Mouse (Mus musculus): ENCODE measurements around the gene Frat2. TPM values are rescaled to one million over a fixed set of nuclear protein-coding genes. Genes with fewer than 3 reads are reported as not detected.
"Not testable (repeated sequence)": the region's sequence is repeated elsewhere in the genome, so short reads cannot be mapped to it uniquely, and the experiment has no call there.

Gene Frat2
- polyA plus RNA-seq, 1 experiment from 2014 or later, result 10.7 TPM

DNA sequence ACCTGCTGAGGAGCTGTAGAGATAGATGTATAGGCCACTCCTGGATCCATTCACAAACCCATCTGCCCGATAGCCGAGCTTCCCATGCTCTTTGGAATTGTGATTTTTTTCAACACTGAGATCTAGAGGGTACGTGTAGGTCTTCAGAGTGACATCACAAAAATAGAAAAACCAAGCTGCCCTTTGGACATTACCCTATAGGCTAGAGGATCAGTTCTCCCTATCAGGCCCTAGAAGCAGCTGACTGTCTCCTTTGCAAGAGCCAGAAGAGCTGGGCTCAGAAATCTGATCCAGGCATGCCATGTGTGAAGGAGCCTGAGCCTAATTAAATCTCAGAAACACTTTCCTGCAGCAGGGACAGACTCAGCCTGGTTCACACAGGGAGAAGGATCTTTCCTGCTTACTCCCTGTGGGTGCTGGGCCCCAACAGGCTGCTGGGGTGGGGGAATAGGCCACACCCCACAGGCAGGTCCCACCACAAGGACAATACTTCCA is 9.9 kb upstream of the Frat2 start:
- Histone ChIP-seq H3K27me3 (replicated peaks) (no peaks in the 10 kb centered on the region), H3K36me3 (0 out of 2 replicates have a peak, but pooled peaks cover 6% of the 10 kb centered on the region), H3K27ac (peak overlapping the region; percentile 84), H3K4me2 (replicated peaks) (peak overlapping the region; percentile 37), H3K9me3 (no peaks in the 10 kb centered on the region), H3K9ac (no peak overlapping the region), H3K4me3 (replicated peaks) (no peak overlapping the region), H3K4me1 (replicated peaks) (peaks cover 6% of the 10 kb centered on the region; the same call in 1 of the 2 replicates)
- WGBS, result 58% methylated on average over 3 of the region's 3 CpGs
- peak; percentile 67 for ATAC-seq

DNA sequence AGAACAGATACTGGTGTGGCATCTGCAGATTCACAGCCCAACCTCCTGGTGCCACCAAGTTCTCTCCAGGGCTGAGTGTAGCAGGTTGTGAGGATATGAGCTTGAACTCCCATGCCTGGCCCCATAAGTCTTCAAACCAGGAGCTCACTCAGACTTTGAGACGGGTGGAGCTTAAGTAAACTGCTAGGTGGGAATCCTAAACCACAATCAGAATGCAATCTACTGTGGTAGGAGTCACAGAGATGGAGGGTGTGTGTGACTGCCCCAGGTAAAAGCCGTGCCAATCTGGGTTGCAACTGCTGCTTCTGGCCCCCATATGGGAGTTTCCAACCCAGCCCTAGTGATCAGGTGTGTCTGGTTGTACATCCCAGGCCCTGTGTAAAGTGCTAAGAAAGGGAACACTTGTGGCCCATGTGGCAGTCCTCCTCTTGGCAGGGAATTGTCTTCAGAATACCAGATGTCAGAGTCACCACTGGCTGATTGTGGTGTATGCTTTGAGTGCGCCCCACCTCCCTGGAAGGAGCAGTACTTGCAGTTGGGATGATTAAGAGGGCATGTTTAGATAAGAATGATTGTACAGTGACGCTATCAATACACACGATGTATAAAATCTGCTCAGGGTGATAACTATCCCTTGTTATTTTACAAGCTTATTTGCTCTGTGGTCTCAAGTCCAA is 9.3 kb upstream of the Frat2 start:
- WGBS, result 47% methylated on average over 5 of the region's 5 CpGs
- Histone ChIP-seq H3K9ac (no peak overlapping the region), H3K4me2 (replicated peaks) (peak overlapping the region; percentile 38), H3K4me1 (replicated peaks) (peaks cover 6% of the 10 kb centered on the region; the same call in 1 of the 2 replicates), H3K9me3 (no peaks in the 10 kb centered on the region), H3K27me3 (replicated peaks) (no peaks in the 10 kb centered on the region), H3K4me3 (replicated peaks) (no peak overlapping the region), H3K27ac (peak overlapping the region; percentile 84), H3K36me3 (no peaks in the 10 kb centered on the region)
- ATAC-seq, result peak; percentile 91

DNA sequence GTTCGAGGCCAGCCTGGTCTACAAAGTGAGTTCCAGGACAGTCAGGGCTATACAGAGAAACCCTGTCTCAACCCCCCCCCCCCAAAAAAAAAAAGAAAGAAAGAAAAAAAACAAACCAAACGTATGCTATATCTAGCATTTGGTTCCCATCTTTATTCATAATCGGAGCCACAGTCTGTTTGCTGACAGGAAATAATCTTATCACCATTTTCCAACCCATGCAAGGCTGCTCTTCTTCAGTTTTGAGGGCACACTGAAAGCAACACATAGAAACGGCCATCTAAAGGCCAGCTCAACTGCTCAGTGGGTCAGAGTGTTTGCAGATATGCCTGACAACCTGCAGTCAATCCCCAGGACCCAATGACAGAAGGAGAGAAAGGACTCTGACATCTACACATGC is 4.5 kb upstream of the Frat2 start:
- Histone ChIP-seq H3K4me3 (replicated peaks) (no peak overlapping the region), H3K27ac (no peak overlapping the region), H3K9ac (no peak overlapping the region), H3K4me1 (replicated peaks) (peaks cover 4% of the 10 kb centered on the region; the same call in 1 of the 2 replicates), H3K27me3 (replicated peaks) (no peaks in the 10 kb centered on the region), H3K36me3 (no peaks in the 10 kb centered on the region), H3K9me3 (no peaks in the 10 kb centered on the region), H3K4me2 (replicated peaks) (no peak overlapping the region)
- ATAC-seq, result no peak
- WGBS, result 85% methylated on average over 4 of the region's 4 CpGs

DNA sequence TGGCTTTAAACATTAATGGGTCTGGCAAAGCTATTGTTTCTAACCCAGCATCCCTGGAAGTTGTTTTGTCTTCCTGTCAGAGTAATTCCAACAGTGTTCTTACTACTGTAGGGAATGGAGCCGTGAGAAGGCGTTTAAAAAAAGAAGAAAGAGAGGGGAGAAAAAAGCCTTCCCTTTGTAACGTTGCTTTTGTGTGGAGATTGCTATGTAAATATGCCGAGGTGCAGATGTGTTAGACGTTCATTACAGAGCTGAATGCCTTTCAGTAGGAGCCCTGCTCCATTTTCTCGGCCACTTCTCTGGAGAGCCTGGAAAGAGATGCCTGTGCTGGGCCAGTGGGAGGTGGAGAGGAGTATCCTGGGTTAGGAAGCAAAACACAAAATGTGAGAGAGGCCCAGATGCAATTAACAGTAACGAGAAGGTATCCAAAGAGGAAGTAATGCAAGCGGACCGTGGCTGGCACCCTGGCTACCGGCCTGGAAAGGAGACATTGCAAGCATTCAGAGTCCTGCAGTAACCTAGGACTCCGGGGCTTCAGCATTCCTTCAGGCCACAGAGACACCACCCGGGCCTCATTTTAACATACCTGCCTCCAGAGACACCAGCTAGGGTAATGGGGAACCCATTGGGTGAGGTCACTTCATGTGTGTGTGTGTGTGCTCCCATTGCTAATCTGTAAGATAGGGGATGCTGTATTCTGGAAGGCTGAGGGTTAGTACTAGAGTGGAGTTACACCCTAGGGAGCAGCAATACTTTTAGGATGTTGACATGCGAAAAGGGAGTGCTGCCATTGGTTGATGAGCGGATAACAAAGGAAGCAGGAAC is 3.0 kb upstream of the Frat2 start:
- Histone ChIP-seq H3K27ac (no peak overlapping the region), H3K4me2 (replicated peaks) (no peak overlapping the region), H3K4me1 (replicated peaks) (peaks cover 7% of the 10 kb centered on the region; the same call in 1 of the 2 replicates), H3K9ac (no peak overlapping the region), H3K9me3 (no peaks in the 10 kb centered on the region), H3K36me3 (no peaks in the 10 kb centered on the region), H3K4me3 (replicated peaks) (no peak overlapping the region), H3K27me3 (replicated peaks) (no peaks in the 10 kb centered on the region)
- no peak for ATAC-seq
- WGBS, result 37% methylated on average over 14 of the region's 14 CpGs

- no peak for ATAC-seq
- Histone ChIP-seq H3K36me3 (no peaks in the 10 kb centered on the region), H3K4me3 (replicated peaks) (no peak overlapping the region), H3K9me3 (no peaks in the 10 kb centered on the region), H3K9ac (no peak overlapping the region), H3K27ac (no peak overlapping the region), H3K4me2 (replicated peaks) (no peak overlapping the region), H3K4me1 (replicated peaks) (peaks cover 8% of the 10 kb centered on the region; the same call in 1 of the 2 replicates), H3K27me3 (replicated peaks) (no peaks in the 10 kb centered on the region)
- 43% methylated on average over 6 of the region's 6 CpGs for WGBS
Observed at GRCm38 (mm10) chr19:41850021-41850718, 2.2 kb upstream of the Frat2 start.

DNA sequence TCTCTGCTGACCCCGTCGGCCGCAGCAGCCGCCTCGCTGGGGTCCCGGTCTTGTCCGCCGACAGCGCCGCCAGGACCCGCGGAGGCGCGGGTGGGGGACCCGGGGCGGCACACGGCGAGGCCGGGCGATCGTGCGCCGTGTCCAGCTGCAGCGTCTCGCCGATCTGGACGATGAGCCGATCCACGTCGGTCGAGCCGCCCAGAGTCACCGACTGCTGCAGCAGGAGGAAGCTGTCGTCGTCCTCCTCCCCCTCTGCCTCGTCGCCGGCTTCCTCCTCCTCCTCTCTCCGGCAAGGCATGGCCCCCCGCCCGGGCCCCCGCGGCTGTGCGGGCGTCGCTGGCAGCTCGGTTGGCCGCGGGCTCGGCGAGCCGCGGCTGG is 329 bp downstream of the Frat2 start:
- under 1% methylated on average over 53 of the region's 53 CpGs for WGBS
- not testable (repeated sequence) for H3K36me3 ChIP-seq
- peak; percentile 65 for ATAC-seq

GRCm38 (mm10) chr19:41847091-41847581 is 796 bp downstream of the Frat2 start:
- Histone ChIP-seq H3K36me3 (no peaks in the 10 kb centered on the region), H3K4me3 (replicated peaks) (peak overlapping the region; percentile 78), H3K4me1 (replicated peaks) (peaks cover 8% of the 10 kb centered on the region; the same call in 1 of the 2 replicates), H3K9me3 (no peaks in the 10 kb centered on the region), H3K27me3 (replicated peaks) (no peaks in the 10 kb centered on the region), H3K4me2 (replicated peaks) (peak overlapping the region; percentile 93), H3K27ac (peak overlapping the region; percentile 91), H3K9ac (peak overlapping the region; percentile 75)
- WGBS, result under 1% methylated on average over 64 of the region's 64 CpGs
- ATAC-seq, result peak; percentile 13

More for the DNA sequence above, 329 bp downstream of the Frat2 start:
- Histone ChIP-seq H3K4me3 (replicated peaks) (peak overlapping the region; percentile 78), H3K9ac (peak overlapping the region; percentile 75), H3K27ac (peak overlapping the region; percentile 91), H3K4me2 (replicated peaks) (peak overlapping the region; percentile 93)
- H3K27me3 ChIP-seq (replicated peaks); H3K9me3 ChIP-seq; H3K4me1 ChIP-seq (replicated peaks): not testable (repeated sequence)

GRCm38 (mm10) chr19:41846366-41847090 is 1.4 kb downstream of the Frat2 start:
- Histone ChIP-seq H3K27me3 (replicated peaks) (no peaks in the 10 kb centered on the region), H3K9ac (peak overlapping the region; percentile 75), H3K4me1 (replicated peaks) (peaks cover 8% of the 10 kb centered on the region; the same call in 1 of the 2 replicates), H3K36me3 (no peaks in the 10 kb centered on the region), H3K4me3 (replicated peaks) (peak overlapping the region; percentile 78), H3K27ac (peak overlapping the region; percentile 91), H3K9me3 (no peaks in the 10 kb centered on the region), H3K4me2 (replicated peaks) (peak overlapping the region; percentile 93)
- ATAC-seq, result no peak
- 14% methylated on average over 21 of the region's 21 CpGs for WGBS

DNA sequence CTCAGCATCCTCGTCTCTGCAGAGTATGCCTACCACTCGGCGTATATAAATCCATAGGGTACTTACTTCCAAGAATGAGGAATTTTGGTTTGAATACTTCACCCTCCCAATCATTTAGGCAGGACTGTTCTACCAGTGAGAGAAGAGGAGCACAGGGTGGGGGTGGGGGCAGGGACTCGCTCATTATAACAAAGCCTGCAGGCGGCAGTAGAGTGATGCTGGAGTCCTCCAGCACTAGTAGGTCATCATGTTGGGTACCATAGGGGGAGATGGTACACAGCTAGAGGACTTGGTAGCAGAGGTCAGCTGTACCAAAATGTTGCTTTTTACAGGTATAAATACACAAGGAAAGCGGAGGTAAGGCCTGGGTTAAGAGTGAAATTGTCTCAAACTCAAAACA is 3.6 kb downstream of the Frat2 start:
- Histone ChIP-seq H3K4me2 (replicated peaks) (no peak overlapping the region), H3K9me3 (no peaks in the 10 kb centered on the region), H3K9ac (no peak overlapping the region), H3K4me3 (replicated peaks) (no peak overlapping the region), H3K4me1 (replicated peaks) (peaks cover 11% of the 10 kb centered on the region; the same call in 1 of the 2 replicates), H3K27ac (no peak overlapping the region), H3K27me3 (replicated peaks) (no peaks in the 10 kb centered on the region), H3K36me3 (no peaks in the 10 kb centered on the region)
- WGBS, result 84% methylated on average over 6 of the region's 6 CpGs
- ATAC-seq, result no peak

- 71% methylated on average over 4 of the region's 4 CpGs for WGBS
- Histone ChIP-seq H3K4me1 (replicated peaks) (peaks cover 11% of the 10 kb centered on the region; the same call in 1 of the 2 replicates), H3K27me3 (replicated peaks) (no peaks in the 10 kb centered on the region), H3K9ac (no peak overlapping the region), H3K4me3 (replicated peaks) (no peak overlapping the region), H3K9me3 (no peaks in the 10 kb centered on the region), H3K27ac (no peak overlapping the region), H3K4me2 (replicated peaks) (no peak overlapping the region), H3K36me3 (no peaks in the 10 kb centered on the region)
- ATAC-seq, result no peak
Observed at GRCm38 (mm10) chr19:41842706-41843105, 5.2 kb downstream of the Frat2 start.

- no peak overlapping the region for H3K27ac ChIP-seq
- no peak overlapping the region for H3K4me3 ChIP-seq (replicated peaks)
- no peaks in the 10 kb centered on the region for H3K9me3 ChIP-seq
- H3K36me3 ChIP-seq, result no peaks in the 10 kb centered on the region
- no peaks in the 10 kb centered on the region for H3K27me3 ChIP-seq (replicated peaks)
- H3K9ac ChIP-seq, result no peak overlapping the region
- H3K4me2 ChIP-seq (replicated peaks), result no peak overlapping the region
- H3K4me1 ChIP-seq (replicated peaks), result peaks cover 14% of the 10 kb centered on the region; the same call in 1 of the 2 replicates
- no peak for ATAC-seq
- 84% methylated on average over 4 of the region's 4 CpGs for WGBS
Observed at GRCm38 (mm10) chr19:41842196-41842595, 5.7 kb downstream of the Frat2 start.

Data from intestine, embryonic 15.5 days (tissue).